Mouse (Mus musculus): ENCODE data around the gene Amdhd2. TPM values are rescaled to one million over a fixed set of nuclear protein-coding genes. Genes with fewer than 3 reads are reported as not detected.
"Not testable (repeated sequence)": the region's sequence is repeated elsewhere in the genome, so short reads cannot be mapped to it uniquely, and the experiment has no call there.

The Amdhd2 gene
- total RNA-seq, 2 experiments from 2014 or later, result 31.0 to 31.7 TPM

DNA sequence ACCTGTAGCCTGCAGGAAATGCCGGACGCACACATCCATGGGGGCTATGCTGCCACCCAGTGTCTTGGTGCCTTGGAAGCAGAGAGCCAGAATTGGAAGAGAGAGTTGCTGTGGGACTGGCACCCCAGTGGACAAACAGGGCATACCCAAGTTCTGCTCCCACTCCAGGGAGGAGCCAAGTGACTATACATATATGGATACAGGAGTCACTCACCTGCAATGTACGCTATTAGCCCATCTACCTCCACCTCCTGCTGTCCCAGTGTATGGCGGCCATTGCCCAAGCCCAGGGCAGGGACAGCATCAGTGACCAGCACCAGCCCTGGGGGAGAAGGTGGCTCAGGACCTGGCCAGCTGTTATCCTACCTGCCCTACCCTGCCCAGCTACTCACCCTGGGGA lies 6.0 kb downstream of the Amdhd2 start:
- DNase-seq (ENCODE audit: low spot score in 2 of 2), result no peak

DNA sequence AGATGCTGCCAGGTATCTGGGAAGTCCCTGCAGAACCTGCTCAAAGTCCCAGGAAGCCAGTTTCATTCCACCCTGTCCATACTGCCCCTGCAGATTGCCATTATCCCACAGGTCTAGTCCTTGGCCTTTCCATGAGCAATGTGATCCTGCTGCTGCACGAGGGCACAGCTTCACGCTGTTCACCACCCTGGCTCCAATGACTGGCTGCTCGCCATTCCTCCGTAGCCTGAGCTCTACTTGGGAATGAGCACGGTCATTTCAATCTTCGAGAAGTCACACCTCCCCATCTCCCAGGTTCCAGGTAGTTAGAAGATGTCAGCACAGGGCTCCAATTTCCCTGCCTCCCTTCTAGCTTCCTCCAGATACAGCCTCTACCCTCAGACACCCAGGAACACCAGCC lies 6.4 kb downstream of the Amdhd2 start:
- DNase-seq (ENCODE audit: low spot score in 2 of 2), result no peak

DNA sequence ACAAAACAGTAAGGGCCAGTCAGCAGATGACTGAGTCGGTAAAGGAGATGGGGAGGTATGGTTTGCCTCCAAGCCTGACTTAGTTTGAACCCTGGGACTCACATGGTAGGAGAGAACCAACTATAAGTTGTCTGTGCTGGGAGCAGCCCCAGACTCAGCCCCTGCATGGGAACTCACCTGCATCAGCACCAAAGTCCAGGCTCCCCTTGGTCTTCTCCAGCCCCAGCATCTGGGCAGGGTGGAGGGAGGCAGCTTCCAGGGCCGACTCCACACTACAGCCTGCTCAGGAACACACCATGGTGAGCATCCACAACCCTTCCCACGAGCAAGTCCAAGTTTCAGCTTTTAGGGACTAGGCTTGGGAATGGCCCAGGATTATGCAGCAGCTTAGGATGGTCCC lies 7.2 kb downstream of the Amdhd2 start:
- no peak for DNase-seq (ENCODE audit: low spot score in 2 of 2)

DNA sequence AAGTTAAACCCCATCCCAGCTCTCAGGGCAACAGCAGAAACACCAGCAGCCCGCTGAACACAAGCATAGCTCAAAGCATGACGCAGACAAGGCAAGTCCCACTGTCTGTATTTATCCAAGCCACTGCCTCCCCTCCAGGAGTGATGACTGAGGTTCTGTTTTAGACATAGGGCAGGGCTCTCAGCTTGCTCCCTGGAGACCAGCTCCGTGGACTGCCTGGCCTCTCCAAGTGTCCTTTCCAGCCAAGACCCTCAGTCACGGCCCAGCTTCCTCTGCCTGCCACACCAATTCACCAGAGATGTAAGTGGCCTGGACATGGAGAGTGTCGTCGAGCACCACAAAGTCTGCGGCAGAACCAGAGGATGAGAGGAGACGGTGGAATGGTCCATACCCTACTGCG lies 7.8 kb downstream of the Amdhd2 start:
- DNase-seq (ENCODE audit: low spot score in 2 of 2), result no peak

DNA sequence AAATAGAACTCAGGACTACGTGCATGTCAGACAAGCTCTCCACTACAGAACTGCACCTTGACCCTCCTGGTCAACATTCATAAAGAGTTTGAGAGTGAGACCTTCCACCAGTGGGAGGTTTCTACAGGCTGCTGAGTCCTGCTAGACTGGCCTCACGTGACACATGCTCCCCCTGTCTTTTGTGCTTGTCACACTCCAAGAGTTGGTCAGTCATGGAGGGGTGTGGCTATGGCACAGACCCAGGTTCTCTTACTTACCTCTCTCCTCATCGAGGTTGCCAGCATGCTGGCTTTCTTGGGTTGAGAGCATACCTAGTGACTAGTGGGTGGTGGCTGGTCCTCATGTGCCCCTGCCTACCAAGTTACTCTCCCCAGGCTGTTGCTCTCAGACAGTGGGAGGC lies 9.1 kb downstream of the Amdhd2 start:
- no peak for DNase-seq (ENCODE audit: low spot score in 2 of 2)

DNA sequence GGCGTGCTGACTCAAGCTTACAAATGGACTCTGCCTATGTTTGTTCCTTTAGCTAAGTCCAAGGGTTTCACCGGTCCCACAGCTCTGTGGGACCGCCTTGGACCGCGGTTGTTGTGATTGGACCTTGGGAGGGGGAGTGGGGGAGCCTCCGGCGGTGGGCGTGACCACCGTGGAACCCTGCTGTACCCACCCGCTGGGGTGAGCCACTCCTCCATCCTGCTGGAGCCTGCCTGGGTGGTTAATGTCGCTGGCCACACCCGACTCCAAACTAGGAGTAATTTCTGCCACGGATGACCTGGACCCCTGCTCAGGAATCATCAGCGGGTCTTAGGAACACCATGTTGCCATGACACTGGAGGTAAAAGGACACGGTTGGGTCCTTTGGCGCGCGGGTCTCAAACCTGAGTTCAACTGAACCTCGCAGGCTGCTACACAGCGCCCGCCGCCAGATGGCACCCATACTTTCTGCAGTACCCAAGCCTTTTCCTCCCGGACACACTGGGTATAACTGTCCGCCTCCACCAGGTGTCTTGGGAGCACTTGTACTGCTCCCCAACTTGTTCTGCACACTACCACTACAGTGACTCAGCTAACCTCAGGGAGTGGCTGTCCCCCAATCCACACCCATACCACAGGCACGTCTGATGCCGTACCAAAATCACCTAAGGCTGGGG lies 11.5 kb downstream of the Amdhd2 start:
- peak; percentile 55 to 80 for DNase-seq (ENCODE audit: low spot score in 2 of 2)

DNA sequence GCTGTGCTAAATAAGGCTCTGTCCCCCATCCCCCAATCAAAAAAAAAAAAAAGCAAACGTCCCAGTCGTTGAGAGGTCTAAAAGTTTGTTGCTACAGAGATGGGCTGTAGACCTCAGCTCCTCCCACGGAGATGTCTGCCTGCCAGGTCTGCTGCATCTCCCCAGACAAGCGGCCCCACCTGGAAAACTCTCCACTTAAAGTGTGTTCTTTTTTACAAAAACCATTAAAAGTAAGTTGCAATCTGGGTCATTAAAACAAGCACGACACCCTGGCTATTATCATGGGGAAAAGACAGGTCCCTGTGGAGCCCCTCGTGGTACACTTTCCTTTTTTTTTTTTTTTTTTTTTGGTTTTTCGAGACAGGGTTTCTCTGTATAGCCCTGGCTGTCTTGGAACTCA lies 12.2 kb downstream of the Amdhd2 start:
- DNase-seq (ENCODE audit: low spot score in 2 of 2), result no peak

DNA sequence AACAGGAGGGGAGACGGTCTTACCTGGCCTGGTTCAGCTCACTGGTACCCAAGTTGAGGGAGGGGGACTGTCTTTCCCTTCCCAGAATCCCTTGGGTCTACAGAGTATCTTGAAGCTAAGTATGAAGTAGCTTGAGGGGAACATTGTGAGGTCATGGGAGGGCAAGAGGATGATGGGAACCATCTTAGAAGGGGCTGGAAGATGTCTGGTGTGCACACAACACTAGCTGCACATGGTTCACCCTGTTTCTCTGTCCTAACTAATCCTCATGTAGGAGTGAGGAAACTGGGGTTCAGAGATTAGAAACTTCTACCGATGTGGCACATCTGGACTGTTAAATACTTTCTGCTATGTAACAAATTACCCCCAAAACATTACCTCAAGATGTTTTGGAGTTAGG lies 12.7 kb downstream of the Amdhd2 start, which contains the start of gene Pdpk1:
TSS of gene Pdpk1 (minus strand) at position 101 of the 400 bp plus-strand sequence.
- DNase-seq (ENCODE audit: low spot score in 2 of 2), result no peak

DNA sequence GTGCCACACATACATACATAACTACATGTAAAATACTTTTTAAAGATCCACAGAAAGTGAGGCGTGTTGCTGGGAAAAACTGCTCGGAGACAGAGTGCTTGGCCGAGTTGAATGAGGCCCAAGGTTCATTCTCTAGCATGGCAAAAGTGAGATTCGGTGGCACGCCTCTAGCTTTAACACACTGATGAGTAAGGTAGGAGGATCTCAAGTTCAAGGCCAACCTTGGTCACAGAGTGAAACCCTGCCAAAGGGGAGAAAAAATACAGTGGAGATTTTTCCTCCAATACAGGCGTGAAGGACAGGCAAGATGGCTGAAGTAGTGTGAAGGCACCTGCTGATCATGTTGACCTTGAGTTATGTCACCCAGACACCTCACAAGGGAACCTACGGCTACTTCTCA lies 14.1 kb downstream of the Amdhd2 start:
- DNase-seq (ENCODE audit: low spot score in 2 of 2), result no peak

DNA sequence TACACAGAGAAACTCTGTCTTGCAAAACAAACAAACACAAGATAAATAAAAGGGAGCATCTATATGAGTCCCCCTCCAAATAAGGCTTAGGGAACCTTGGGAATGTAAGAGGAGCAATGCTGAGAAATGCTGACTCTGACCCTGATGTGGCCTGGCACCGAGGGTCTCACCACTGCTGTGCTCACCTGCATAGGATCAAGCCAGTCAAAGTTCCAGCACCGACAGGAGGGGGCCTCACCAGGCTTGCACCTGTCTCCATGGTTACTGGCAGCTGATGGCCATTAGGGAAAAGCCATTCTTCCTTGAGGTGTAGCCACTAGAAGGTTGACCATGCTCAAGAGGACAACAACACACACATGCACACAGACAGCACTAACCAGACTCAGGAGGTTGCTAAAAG lies 20.7 kb downstream of the Amdhd2 start:
- DNase-seq (ENCODE audit: low spot score in 2 of 2), result no peak

DNA sequence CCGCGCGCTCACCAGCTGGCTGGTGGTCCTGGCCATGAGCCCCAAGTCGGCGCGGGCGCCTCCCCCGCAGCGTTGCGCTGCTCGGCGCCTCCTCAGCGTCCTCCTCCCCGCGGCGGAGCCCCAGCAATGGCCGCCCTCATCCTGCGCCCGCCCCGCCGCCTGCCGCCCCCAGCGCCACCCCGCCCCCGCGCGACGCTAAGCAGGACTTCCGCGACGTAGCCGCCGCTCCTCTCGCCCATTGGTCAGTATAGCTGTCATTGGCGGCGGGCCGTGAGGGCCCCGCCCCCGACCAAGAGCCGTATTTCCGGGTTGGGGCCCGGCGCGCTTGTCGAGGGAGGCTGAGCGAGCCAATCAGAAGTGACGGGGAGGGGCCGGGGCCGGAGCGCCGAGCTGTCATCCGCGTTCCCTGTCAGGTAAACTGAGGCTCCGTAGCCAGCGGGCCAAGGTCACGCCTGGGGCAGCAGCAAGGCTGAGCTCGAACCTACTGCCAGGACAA lies 22.1 kb downstream of the Amdhd2 start:
- DNase-seq (ENCODE audit: low spot score in 2 of 2), result peak; percentile 97 to 98

DNA sequence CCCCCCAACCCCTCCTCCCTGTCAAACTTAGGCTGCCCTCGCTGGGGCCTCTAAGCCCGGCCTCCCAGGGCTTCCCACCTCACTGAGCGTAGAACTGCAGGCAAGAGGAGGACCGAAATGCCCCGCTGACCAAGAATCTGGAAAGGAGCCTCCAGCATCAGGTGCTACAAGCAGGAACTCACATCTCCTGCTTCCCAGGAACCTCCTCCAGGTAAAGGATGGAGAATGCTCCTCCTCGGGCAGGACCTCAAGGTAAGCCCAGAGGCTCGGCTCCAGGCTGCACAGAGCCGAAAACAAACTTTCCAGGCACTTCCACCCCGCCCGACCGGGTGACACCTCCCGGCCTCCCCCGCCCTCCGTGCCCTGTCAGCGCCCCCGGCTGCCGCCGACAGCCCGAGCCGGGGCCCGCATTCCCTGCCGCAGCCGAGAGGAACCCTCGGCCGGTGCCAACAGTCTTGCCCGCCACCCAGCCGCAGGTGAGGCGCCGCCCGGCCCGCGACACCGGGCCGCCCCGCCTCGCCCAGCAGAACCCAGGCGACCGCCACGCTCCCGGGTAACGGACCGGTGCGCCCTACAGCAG lies 22.6 kb downstream of the Amdhd2 start:
- no peak for DNase-seq (ENCODE audit: low spot score in 2 of 2)

DNA sequence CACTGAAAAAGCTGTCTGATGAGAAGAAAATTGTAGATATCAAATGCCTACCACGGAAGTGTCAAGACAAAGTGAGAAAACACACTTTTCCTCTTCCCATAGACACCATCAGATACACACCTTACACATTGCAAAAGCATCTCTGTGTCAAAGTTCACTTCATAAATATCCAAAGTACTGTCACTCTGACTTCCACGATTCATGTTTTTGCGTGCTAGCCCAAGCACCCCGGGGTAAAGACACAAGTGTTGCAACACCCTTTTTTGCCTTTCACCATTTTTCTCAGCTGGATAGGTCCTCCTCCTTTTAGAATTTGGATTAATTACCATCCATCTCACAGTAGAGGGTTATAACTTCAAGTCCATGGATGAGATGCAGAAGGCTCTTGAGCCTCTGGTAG lies 23.6 kb downstream of the Amdhd2 start:
- no peak for DNase-seq (ENCODE audit: low spot score in 2 of 2)

DNA sequence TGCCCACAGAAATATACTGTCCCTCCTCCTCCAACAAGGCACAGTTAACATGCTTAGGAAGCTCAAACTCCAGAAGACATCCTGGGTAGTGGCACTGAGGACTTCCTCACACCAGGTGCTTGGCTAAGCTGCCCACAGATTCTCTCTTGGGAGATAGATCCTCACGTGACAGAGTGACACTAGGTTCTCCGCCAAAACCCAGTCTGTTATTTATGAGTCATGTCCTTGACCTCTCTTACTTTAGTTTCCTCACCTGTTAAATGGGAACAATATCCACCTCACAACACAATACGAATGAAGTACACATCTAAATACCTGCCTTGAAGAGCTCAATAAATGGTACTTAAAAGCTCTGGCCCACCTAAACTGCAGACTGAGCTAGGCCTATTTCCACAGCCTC lies 24.3 kb downstream of the Amdhd2 start:
- no peak for DNase-seq (ENCODE audit: low spot score in 2 of 2)

DNA sequence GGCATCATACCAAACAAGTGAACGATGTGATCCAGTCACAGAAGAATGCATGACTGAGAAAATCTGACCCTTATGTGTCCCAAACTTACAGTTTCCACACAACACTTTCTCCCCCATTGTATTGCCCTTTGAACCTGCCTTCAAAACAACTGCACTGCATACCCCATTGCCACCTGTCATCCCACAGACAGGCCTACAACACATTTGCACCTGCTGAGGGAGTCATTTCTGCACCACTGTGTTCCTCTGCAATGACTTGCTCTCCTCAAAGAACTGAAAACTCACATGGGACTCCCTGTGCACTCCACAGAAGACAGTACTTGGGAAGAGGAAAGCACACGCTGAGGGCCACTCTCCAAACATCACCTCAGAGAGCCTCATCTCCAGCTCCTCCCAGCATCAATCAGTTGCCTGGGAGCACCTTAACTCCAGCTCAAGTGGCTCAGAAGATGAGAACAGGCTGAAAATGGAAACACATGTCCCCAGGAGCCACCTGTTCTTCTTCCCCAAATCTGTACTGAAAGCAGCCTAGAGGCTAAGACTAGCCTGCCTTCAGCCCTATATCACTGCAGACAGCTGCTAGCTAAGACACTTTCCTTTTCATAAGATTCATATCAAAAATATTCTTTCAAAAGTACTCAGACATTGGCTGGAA lies 26.2 kb downstream of the Amdhd2 start:
- no peak for DNase-seq (ENCODE audit: low spot score in 2 of 2)

DNA sequence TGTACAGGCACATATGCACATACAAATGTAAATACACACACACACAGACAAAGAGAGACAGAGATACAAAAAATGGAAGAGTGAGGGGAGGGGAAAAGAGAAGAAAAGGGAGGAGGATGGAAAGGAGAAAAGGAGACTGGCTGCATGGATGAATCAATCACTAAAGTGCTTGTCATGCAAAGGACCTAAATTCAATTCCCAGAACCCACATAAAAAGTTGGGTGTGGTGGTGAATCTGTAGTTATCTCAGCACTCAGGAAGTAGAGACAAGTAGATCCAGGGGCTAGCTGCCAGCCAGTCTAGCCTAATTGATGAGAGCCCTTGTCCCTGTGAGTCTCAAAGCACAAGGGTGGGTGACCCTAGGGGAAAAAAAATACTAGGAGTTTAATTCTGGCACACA lies 29.5 kb downstream of the Amdhd2 start:
- DNase-seq (ENCODE audit: low spot score in 2 of 2), result no peak

DNA sequence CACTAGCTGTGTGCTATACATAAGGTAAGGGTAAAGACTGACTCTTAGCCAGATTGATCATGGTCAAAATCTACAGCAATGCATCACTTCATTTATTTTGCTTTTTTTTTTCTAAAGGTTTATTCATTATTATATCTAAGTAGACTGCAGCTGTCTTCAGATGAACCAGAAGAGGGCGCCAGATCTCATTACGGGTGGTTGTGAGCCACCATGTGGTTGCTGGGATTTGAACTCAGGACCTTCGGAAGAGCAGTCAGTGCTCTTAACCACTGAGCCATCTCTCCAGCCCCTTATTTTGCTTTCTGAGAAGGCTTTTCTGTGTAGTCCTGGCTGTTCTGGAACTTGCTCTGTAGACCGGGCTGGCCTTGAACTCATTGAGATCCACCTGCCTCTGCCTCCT lies 30.6 kb downstream of the Amdhd2 start:
- DNase-seq (ENCODE audit: low spot score in 2 of 2), result not testable (repeated sequence)

DNA sequence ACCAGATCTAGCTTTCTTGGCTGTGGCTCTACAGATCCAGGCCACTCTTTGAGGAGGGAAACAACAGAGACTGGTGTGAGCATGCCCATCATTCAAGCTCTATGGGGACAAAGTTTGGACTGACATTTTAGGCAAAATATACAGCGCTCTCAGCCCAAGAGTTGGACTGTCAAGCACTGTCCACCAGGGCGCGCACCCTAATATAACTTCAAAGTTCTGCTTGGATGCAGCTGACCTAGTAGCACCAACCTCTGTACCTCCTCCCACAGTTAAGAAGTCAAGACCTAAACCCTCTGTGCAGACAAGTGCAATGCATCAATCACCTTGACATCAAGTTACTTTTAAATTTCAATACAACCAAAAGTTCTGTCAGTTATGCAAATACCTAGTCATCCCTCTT lies 32.0 kb downstream of the Amdhd2 start:
- no peak for DNase-seq (ENCODE audit: low spot score in 2 of 2)

DNA sequence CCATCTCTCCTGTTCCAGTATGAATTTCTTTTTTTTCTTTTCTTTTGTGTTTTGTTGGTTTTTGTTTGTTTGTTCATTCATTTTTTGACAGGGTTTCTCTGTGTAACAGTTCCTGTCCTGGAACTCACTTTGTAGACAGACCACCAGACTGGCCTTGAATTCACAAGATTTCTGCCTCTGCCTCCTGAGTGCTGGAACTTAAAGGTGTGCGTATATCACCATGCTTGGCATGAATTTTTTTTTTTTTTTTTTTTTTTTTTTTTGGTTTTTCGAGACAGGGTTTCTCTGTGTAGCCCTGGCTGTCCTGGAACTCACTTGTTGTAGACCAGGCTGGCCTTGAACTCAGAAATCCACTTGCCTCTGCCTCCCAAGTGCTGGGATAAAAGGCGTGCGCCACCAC lies 34.3 kb downstream of the Amdhd2 start:
- not testable (repeated sequence) for DNase-seq (ENCODE audit: low spot score in 2 of 2)

DNA sequence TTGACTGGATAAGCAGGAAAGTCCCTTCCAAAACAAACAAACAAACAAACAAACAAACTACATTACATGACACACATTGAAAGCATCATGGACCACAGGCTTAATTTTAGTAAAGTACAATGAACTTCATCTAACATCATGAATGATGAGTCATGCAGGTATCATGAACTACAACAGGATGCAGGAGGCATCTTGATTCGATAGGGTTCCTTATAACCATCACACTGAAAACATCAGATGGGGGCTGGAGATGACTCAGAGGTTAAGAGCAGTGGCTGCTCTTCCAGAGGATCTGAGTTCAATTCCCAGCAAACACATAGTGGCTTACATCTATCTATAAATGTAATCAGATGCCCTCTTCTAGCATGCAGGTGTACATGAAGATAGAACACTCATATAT lies 36.0 kb downstream of the Amdhd2 start:
- DNase-seq (ENCODE audit: low spot score in 2 of 2), result no peak

DNA sequence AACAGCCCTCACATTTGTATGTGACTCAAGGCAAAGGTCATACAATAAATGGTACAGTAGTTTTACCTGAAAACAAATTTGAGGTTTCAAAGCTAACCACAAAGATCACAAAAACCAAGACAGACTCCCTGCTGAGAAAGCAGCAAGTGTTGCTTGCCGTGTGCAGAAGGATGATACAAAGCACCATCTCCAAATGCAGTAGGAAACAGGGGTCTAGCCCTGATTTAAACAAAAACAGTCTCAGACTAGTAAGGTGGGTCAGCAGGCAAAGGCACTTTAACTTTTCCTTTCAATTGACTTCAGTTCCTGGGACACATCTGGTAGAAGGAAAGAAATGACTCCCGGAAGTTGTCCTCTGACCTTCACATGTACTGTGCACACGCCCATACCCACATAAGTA lies 36.8 kb downstream of the Amdhd2 start:
- DNase-seq (ENCODE audit: low spot score in 2 of 2), result no peak

DNA sequence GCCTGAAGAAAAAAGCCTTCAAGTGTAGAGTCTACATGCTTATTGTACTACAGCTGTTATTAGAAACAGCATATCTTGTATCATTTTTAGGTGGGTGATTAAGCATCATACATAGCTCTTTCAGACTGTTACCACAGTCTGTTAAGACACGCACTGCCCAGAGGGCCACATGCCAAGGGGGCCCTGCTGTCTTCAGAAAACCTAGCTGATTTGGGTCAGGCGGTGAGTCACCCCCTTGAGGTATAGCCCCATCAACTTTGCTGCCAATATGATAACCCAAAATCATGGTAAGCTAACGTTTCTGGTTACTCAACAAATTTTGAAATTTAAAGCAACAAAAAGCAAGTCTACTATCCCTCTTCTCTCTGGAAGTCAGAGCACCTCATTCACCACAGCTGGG lies 44.1 kb downstream of the Amdhd2 start:
- no peak for DNase-seq (ENCODE audit: low spot score in 2 of 2)

DNA sequence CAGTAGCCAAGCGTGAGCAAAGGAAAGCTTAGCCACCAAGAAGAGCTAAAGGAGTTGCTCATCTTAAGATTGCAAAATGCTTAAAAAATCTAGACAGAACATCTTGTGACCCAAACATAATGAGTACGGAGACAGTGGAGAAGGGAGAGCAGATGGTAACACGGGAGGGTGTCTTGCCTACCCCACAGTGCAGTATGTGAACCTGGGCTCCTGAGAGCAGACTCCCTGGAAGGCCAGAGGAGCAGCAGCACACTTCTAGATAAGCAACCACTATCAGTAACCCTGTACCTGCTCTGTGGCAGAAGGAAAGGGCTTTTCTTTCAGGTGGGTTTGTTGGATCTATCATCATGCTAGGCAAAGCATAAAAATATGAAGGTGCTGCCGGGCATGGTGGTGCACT lies 50.5 kb downstream of the Amdhd2 start:
- DNase-seq (ENCODE audit: low spot score in 2 of 2), result peak in 1 of 2 experiments; percentile 50

All from layer of hippocampus, adult 18-20 months (tissue).